Mouse (Mus musculus) embryonic facial prominence, embryonic 15.5 days (tissue): ENCODE data around the gene Asic4. TPM values are rescaled to one million over a fixed set of nuclear protein-coding genes. Genes with fewer than 3 reads are reported as not detected.

Experiments
- ATAC-seq: fragments of 200-750 bp; cut with Nextera tagmentation; 2 replicates; pipeline ENCODE4 v1.8.0; 2017; ENCODE audit warnings: low read depth, moderate TSS enrichment; ENCODE audit not compliant: insufficient number of reproducible peaks, low FRiP score, low TSS enrichment
- H3K27ac ChIP-seq: fragments of 300-500 bp; sonication (generic); replicated peaks from 2 replicates; pipeline ENCODE4 v1.5.1; 2015; ENCODE audit warnings: mild to moderate bottlenecking, inconsistent platforms
- H3K27me3 ChIP-seq: fragments of 300-500 bp; sonication (generic); 2 replicates; pipeline ENCODE4 v1.6.1; 2015; ENCODE audit warnings: inconsistent platforms
- H3K36me3 ChIP-seq: fragments of 300-500 bp; sonication (generic); 2 replicates; pipeline ENCODE4 v1.6.1; 2015; ENCODE audit warnings: mild to moderate bottlenecking, inconsistent platforms
- H3K4me1 ChIP-seq: fragments of 300-500 bp; sonication (generic); 2 replicates; pipeline ENCODE4 v1.6.1; 2015; ENCODE audit warnings: inconsistent platforms
- H3K4me2 ChIP-seq: fragments of 300-500 bp; sonication (generic); replicated peaks from 2 replicates; pipeline ENCODE4 v1.6.1; 2015; ENCODE audit warnings: mild to moderate bottlenecking, inconsistent platforms
- H3K4me3 ChIP-seq: fragments of 300-500 bp; sonication (generic); replicated peaks from 2 replicates; pipeline ENCODE4 v1.5.1; 2015; ENCODE audit warnings: mild to moderate bottlenecking, inconsistent platforms
- H3K9ac ChIP-seq: fragments of 300-500 bp; sonication (generic); 2 replicates; pipeline ENCODE4 v1.6.1; 2015; ENCODE audit warnings: inconsistent platforms
- H3K9me3 ChIP-seq: fragments of 300-500 bp; sonication (generic); replicated peaks from 2 replicates; pipeline ENCODE4 v1.6.1; 2016; ENCODE audit warnings: inconsistent platforms
- WGBS: fragments of 180-500 bp; shearing (Covaris S2); methylation state at CpG from one replicate; pipeline ENCODE4 v1.1.7; 2015; 5-methylcytosine and 5-hydroxymethylcytosine counted together
- polyA plus RNA-seq: library from polyadenylated mRNA; unstranded; fragments of >200 nt; fragmentation: Nextera tagmentation; extraction: Ambion mirVana; gene quantifications from 2 replicates; pipeline ENCODE4 v1.2.1, GENCODE M21; 2015

Gene Asic4
- polyA plus RNA-seq, 1 experiment from 2014 or later, result 0.65 TPM

DNA sequence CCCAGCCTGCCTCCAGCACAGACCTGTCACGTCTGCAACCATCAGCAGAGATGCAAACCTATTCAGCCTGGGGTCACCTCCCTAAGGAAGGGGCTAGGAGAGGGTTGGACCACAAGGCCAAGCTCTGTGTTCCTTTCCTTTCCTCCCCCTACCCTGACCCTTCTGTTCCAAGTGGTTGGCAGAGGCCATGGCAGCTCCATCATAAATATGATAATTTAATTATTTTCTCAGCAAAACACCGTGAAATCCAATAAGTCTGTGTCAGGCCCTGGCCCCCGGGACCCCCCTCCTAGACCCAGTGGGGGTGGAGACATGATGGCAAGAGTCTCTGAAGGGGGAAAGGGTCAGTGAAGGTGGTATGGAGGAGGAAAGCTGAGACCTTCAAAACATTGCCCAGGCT is 6.0 kb upstream of the Asic4 start:
- Histone ChIP-seq H3K9me3 (no peaks in the 10 kb centered on the region), H3K27me3 (peaks cover 45% of the 10 kb centered on the region), H3K9ac (no peak overlapping the region), H3K4me1 (peaks cover 64% of the 10 kb centered on the region), H3K4me3 (no peak overlapping the region), H3K36me3 (peaks cover 24% of the 10 kb centered on the region; the same call in 1 of the 2 replicates), H3K4me2 (no peak overlapping the region), H3K27ac (no peak overlapping the region)
- 30% methylated on average over 3 of the region's 3 CpGs for WGBS
- ATAC-seq, result no peak

DNA sequence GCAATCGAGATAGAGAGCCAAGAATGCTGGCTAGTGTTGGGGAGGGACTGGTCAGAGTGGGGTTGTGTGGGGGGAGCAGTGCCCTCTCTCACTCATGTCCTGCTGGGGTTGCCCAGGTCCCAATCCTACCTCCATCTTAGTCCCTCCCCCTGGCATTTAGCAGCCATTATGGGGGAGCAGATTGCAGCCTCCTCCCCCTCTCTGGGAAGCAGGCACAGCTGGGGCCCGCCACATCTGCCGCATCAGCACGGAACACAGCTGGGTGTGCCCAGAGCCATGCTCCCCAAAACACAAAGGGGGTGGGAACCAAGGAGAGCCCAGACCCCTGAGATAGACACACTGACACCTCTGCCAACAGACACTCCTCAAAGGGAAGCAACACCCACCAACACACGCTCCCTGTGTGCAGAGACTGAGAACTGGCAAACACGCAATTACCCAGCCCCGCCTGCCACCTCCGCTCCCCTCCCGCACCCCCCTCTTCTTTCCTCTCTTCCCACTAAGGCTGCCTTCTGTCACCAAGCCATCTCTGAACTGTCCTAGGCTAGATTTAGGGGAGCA is 5.0 kb upstream of the Asic4 start:
- no peak for ATAC-seq
- Histone ChIP-seq H3K4me3 (no peak overlapping the region), H3K9ac (no peak overlapping the region), H3K4me1 (peaks cover 74% of the 10 kb centered on the region), H3K27ac (no peak overlapping the region), H3K36me3 (peaks cover 21% of the 10 kb centered on the region; the same call in 1 of the 2 replicates), H3K9me3 (no peaks in the 10 kb centered on the region), H3K27me3 (peaks cover 55% of the 10 kb centered on the region), H3K4me2 (no peak overlapping the region)
- 10% methylated on average over 9 of the region's 9 CpGs for WGBS

DNA sequence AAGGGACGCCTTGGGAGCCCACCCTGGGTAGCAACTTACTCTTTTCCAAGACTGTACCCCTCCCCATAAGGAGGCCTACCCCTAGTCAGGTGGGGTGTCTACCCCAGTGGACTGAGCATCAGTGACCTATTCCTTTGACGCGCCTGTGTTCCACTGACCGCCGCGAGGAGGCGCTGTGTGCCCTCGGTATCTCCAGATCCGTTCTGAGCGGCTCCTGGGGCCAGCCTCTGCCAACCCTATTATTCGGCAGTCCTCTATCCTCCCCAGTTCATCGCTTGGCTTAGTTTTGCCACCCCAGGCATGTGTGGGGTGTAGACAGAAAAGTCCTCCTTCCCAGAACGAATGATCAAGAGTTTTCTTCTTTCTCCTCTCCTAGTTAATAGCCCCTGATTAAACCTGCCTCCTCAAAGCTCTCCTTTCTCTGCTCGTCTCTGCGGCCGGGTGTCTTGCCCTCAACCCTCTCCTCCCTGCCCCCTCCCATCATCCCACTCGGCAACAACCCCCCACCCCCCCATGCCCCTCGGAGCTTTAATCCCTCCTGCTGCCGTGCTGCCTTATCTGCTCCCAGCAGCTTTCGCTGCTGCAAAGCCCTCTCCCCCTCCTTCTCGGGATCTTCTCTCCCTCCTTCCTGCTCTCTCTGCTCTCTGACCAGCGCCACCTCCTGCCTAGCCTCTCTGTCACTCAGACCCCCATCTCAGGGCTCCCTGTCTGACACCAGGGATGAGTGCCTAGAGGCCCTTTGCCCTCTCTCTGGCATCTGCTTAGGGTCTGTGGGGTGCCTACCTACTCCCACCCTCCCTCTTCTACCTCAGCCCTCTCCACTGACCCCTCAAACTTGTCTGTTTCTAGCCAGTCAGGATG is 4.3 kb upstream of the Asic4 start:
- H3K4me3 ChIP-seq, result 0 out of 2 replicates have a peak overlapping the region, but pooled peaks have one; percentile 4
- no peak overlapping the region for H3K9ac ChIP-seq
- WGBS, result 2% methylated on average over 22 of the region's 22 CpGs
- H3K4me1 ChIP-seq, result peaks cover 81% of the 10 kb centered on the region
- H3K4me2 ChIP-seq, result peak overlapping the region; percentile 31
- H3K9me3 ChIP-seq, result no peaks in the 10 kb centered on the region
- peaks cover 14% of the 10 kb centered on the region; the same call in 1 of the 2 replicates for H3K36me3 ChIP-seq
- H3K27me3 ChIP-seq, result peaks cover 63% of the 10 kb centered on the region
- H3K27ac ChIP-seq, result no peak overlapping the region
- 0 out of 2 replicates have a peak, but pooled peaks have one; percentile 19 for ATAC-seq

DNA sequence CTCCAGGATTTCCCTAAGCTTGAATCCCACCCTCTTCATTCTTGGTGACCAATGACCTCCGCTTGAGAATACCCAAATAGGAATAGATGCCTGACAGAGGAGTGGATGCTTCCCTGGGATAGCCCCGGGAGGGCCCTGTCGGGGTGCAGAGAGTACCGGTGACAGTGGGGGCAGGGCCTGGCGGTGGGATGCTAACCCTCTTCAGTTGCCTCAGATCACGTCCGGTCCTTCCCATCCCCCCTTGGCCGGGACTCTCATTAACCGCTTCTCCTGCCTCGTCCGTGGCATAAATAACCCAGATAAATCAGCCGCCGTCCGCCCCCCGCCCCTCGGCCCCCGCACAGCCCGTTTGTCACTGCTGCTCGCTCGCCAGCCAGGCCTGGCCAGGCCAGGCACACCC is 3.6 kb upstream of the Asic4 start:
- Histone ChIP-seq H3K27me3 (peaks cover 69% of the 10 kb centered on the region), H3K27ac (no peak overlapping the region), H3K9ac (no peak overlapping the region), H3K36me3 (peaks cover 10% of the 10 kb centered on the region; the same call in 1 of the 2 replicates), H3K9me3 (no peaks in the 10 kb centered on the region), H3K4me1 (peaks cover 84% of the 10 kb centered on the region), H3K4me2 (no peak overlapping the region; the same call in 1 of the 2 replicates), H3K4me3 (no peak overlapping the region)
- 9% methylated on average over 20 of the region's 20 CpGs for WGBS
- ATAC-seq, result no peak

DNA sequence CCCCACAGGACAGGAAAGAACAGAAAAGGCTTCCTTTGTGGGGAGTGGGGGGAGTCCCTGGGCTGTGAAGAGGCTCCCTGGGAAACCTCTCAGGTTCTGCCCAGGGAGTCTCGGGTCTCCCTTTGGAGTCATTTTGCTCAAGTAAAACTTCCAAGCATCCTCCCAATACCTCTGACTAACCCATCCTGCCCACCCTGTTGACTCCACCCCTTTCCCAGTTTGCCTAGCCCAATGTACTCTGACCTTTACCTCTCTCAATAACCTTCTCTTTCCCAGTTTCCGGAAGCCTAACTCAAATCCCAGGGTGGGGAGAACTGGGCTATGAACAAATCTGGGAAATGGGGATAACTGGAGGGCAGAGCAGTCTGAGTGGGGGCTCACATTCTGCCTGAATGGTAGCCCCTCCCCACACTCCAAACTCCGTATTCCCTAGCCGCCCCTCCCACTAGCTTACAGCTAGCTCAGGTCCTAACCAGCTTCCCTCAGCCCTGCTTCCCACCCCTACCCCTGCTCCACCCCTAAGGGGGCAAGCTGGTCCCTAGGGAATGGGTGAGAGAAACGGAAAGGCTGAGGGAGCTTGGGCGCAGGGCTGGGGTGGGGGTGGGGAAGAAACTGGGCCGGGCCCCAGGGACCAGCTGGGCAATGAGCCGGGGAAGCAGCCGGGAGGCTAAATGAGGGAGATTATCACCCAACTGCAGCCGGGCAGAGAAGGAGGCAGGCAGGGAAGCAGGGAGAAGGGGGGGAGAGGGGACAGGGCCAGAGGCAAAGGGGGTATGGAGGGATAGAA is 2.8 kb upstream of the Asic4 start:
- Histone ChIP-seq H3K4me2 (no peak overlapping the region; the same call in 1 of the 2 replicates), H3K9ac (no peak overlapping the region), H3K9me3 (no peaks in the 10 kb centered on the region), H3K4me3 (no peak overlapping the region), H3K27ac (no peak overlapping the region), H3K36me3 (peaks cover 2% of the 10 kb centered on the region; the same call in 1 of the 2 replicates), H3K4me1 (peaks cover 84% of the 10 kb centered on the region), H3K27me3 (peaks cover 77% of the 10 kb centered on the region)
- 6% methylated on average over 10 of the region's 10 CpGs for WGBS
- no peak for ATAC-seq

DNA sequence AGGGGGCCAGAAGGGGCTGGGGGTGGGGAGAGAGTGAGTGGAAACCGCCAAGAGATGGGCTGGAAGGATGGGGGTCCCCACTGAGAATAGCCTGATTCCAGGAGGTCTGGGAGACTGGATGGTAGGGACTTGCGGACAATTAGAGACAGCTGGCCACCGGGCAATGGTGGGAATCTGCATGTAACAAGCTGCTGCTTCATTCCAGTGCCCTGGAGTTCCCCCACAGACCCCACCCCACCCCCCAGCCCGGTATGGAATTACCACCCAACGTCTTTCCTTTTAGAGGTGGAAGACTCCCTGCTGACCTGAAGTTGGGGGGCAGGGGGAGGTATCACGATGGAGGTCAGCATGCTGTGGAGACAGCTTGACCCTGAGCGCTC is 2.2 kb upstream of the Asic4 start:
- no peak overlapping the region for H3K27ac ChIP-seq
- H3K4me3 ChIP-seq, result no peak overlapping the region
- H3K9me3 ChIP-seq, result no peaks in the 10 kb centered on the region
- H3K4me1 ChIP-seq, result peaks cover 79% of the 10 kb centered on the region
- H3K4me2 ChIP-seq, result no peak overlapping the region; the same call in 1 of the 2 replicates
- no peaks in the 10 kb centered on the region for H3K36me3 ChIP-seq
- WGBS, result 0% methylated on average over 7 of the region's 7 CpGs
- no peak for ATAC-seq
- H3K27me3 ChIP-seq, result peaks cover 83% of the 10 kb centered on the region
- no peak overlapping the region for H3K9ac ChIP-seq

DNA sequence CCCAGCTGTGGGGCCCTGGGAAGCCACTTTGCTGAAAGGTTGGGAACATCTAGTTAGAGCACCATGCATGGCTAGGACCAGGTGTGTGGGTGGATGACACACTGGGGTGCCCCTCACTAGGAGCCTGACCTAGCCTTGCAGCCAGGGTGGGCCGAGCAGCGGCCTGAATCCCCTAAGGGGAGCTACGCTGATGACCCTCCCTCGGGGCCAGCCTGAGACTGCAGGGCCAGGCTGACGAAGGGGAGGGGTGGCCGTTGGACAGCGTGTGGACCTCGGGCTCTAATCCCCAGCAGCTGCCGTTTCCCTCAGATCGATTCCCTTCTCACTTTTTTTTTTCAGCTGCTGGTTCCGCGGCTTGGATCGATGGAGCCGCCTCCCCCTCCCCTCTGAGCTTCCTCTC is 1.3 kb upstream of the Asic4 start:
- no peak overlapping the region for H3K4me3 ChIP-seq
- peaks cover 85% of the 10 kb centered on the region for H3K27me3 ChIP-seq
- 0 out of 2 replicates have a peak overlapping the region, but pooled peaks have one; percentile 6 for H3K4me2 ChIP-seq
- no peaks in the 10 kb centered on the region for H3K9me3 ChIP-seq
- WGBS, result 3% methylated on average over 14 of the region's 14 CpGs
- no peak for ATAC-seq
- H3K36me3 ChIP-seq, result no peaks in the 10 kb centered on the region
- H3K9ac ChIP-seq, result no peak overlapping the region
- no peak overlapping the region for H3K27ac ChIP-seq
- peaks cover 72% of the 10 kb centered on the region for H3K4me1 ChIP-seq

DNA sequence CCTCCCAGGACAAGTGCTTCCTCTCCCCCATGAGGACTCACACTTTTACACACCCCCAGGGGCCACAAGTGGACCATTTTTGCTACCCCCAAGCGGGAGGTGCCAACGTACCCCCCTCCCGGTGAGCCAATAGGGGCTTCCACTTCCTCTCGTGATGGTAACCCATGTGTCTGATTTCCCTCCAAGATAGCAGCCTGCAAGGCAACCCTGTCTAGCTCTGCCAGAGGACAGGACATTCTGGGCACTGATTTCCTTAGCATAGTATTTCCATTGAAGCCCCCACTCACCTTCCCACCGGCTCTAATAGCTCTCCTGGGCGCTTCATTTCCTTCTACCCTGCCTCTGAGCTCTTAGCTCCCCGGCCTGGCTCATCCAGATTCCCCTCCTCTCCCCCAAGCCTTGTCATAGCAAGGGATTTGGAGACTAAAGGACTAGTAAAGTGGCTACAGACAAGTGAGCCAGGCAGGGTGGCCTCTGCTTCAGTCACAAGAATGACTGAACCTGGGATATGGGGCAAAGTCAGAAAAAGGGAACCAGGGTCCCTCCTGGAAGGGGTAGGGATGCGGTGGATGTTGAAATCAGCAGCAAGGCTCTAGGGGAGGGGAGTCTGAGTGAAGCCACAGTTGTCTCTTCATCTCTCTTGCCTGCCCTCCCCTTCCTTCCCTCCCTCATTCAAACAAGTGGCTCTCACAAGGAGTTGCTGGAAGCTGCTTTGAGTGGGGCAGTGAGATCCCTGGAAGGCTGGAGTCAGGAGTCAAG is 680 bp upstream of the Asic4 start:
- ATAC-seq, result no peak
- peaks cover 70% of the 10 kb centered on the region for H3K4me1 ChIP-seq
- WGBS, result 7% methylated on average over 8 of the region's 8 CpGs
- H3K9ac ChIP-seq, result no peak overlapping the region
- H3K4me3 ChIP-seq, result 0 out of 2 replicates have a peak overlapping the region, but pooled peaks have one; percentile 31
- peak overlapping the region; percentile 47; the same call in 1 of the 2 replicates for H3K4me2 ChIP-seq
- no peaks in the 10 kb centered on the region for H3K9me3 ChIP-seq
- peaks cover 87% of the 10 kb centered on the region for H3K27me3 ChIP-seq
- no peak overlapping the region for H3K27ac ChIP-seq
- H3K36me3 ChIP-seq, result no peaks in the 10 kb centered on the region

DNA sequence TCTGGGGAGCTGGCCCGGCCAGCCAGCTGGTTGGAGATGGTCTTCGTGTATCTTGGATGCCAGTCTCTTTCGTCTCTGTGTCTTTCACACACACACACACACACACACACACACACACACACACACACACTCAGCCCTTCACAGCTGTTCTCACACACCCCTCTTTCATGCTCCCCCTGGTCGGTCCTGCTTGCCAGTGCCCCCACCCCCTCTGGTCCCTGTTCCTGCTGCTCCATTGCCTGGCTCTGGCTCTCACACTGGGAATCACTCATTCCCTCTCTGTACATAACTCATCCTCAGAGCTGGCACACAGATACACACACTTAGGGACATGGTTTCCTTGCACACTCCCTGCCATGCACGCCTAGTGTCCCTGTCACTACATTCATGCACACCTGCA is 1.7 kb downstream of the Asic4 start:
- Histone ChIP-seq H3K36me3 (no peaks in the 10 kb centered on the region), H3K9me3 (no peaks in the 10 kb centered on the region), H3K9ac (no peak overlapping the region), H3K4me2 (no peak overlapping the region), H3K27ac (no peak overlapping the region), H3K4me3 (no peak overlapping the region), H3K27me3 (peaks cover 88% of the 10 kb centered on the region), H3K4me1 (peaks cover 52% of the 10 kb centered on the region)
- 58% methylated on average over 5 of the region's 5 CpGs for WGBS
- no peak for ATAC-seq

DNA sequence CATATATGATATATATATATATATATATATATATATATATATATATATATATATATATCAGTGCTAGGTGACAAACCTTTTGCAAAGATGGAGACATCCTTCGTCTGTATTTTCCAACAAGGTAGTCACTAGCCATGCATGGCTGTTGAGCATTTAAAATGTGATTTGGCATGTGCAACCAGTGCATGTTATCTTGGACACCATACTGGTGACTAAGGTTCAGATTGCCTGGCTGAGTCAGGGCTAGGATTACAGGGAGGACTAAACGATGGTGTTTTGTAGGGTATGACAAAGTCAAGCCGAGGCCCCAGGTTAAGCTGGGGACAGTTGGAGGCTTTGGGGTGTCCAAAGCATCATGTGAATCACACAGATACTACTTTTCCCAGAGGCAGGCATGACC is 5.2 kb downstream of the Asic4 start:
- H3K4me1 ChIP-seq, result peaks cover 43% of the 10 kb centered on the region
- no peak overlapping the region for H3K27ac ChIP-seq
- H3K4me2 ChIP-seq, result no peak overlapping the region
- peaks cover 76% of the 10 kb centered on the region for H3K27me3 ChIP-seq
- no peak overlapping the region for H3K4me3 ChIP-seq
- no peaks in the 10 kb centered on the region for H3K9me3 ChIP-seq
- WGBS, result 72% methylated on average over 3 of the region's 3 CpGs
- no peaks in the 10 kb centered on the region for H3K36me3 ChIP-seq
- no peak for ATAC-seq
- no peak overlapping the region for H3K9ac ChIP-seq
